Mouse (Mus musculus): Measurements from ENCODE around the gene Cpne5. TPM values are rescaled to one million over a fixed set of nuclear protein-coding genes. Genes with fewer than 3 reads are reported as not detected.

Cpne5 gene
- total and polyA plus RNA-seq, 2 experiments from 2014 or later, result 61.6 to 65.8 TPM

- Histone ChIP-seq H3K27ac (peak overlapping the region; percentile 62; the same call in 1 of the 2 replicates), H3K4me3 (ENCODE audit: low read length) (peak overlapping the region; percentile 71), H3K9ac (replicated peaks; ENCODE audit: low read length) (peak overlapping the region; percentile 72), H3K4me1 (ENCODE audit: insufficient read depth, low read length) (peaks cover 8% of the 10 kb centered on the region), H3K27me3 (ENCODE audit: insufficient read depth, low read length) (no peaks in the 10 kb centered on the region), H3K36me3 (ENCODE audit: insufficient read depth, low read length) (no peaks in the 10 kb centered on the region), H3K9me3 (ENCODE audit: low read length) (no peaks in the 10 kb centered on the region), H3K4me2 (ENCODE audit: low read depth, low read length) (peak overlapping the region; percentile 99)
- ATAC-seq (0 out of 2 replicates have a peak, but pooled peaks have one; percentile 8), DNase-seq (ENCODE audit: low spot score) (no peak)
- WGBS, result 1% methylated on average over 21 of the region's 23 CpGs
- no peak for TF ChIP-seq CTCF (IDR thresholded peaks at IDR 0.05; ENCODE audit: low read depth)
Measured at GRCm38 (mm10) chr17:29238421-29238945, 516 bp upstream of the Cpne5 start.

- Histone ChIP-seq H3K36me3 (ENCODE audit: insufficient read depth, low read length) (no peaks in the 10 kb centered on the region), H3K27ac (0 out of 2 replicates have a peak overlapping the region, but pooled peaks have one; percentile 62), H3K4me1 (ENCODE audit: insufficient read depth, low read length) (peaks cover 8% of the 10 kb centered on the region), H3K4me3 (ENCODE audit: low read length) (peak overlapping the region; percentile 71), H3K4me2 (ENCODE audit: low read depth, low read length) (peak overlapping the region; percentile 99), H3K9ac (replicated peaks; ENCODE audit: low read length) (peak overlapping the region; percentile 72), H3K27me3 (ENCODE audit: insufficient read depth, low read length) (no peaks in the 10 kb centered on the region), H3K9me3 (ENCODE audit: low read length) (no peaks in the 10 kb centered on the region)
- ATAC-seq (no peak), DNase-seq (ENCODE audit: low spot score) (no peak)
- under 1% methylated on average over 32 of the region's 32 CpGs for WGBS
- no peak for TF ChIP-seq CTCF (IDR thresholded peaks at IDR 0.05; ENCODE audit: low read depth)
Measured at GRCm38 (mm10) chr17:29237267-29237771, 648 bp downstream of the Cpne5 start.

GRCm38 (mm10) chr17:29236111-29236510, 1.9 kb downstream of the Cpne5 start:
- no peaks in the 10 kb centered on the region for H3K9me3 ChIP-seq (ENCODE audit: low read length)
- peak overlapping the region; percentile 99 for H3K4me2 ChIP-seq (ENCODE audit: low read depth, low read length)
- peaks cover 8% of the 10 kb centered on the region for H3K4me1 ChIP-seq (ENCODE audit: insufficient read depth, low read length)
- 76% methylated on average over 7 of the region's 7 CpGs for WGBS
- H3K9ac ChIP-seq (replicated peaks; ENCODE audit: low read length), result no peak overlapping the region
- no peak overlapping the region for H3K4me3 ChIP-seq (ENCODE audit: low read length)
- ATAC-seq (no peak), DNase-seq (ENCODE audit: low spot score) (no peak)
- no peaks in the 10 kb centered on the region for H3K36me3 ChIP-seq (ENCODE audit: insufficient read depth, low read length)
- TF ChIP-seq CTCF (IDR thresholded peaks at IDR 0.05; ENCODE audit: low read depth), result no peak
- H3K27me3 ChIP-seq (ENCODE audit: insufficient read depth, low read length), result no peaks in the 10 kb centered on the region
- no peak overlapping the region for H3K27ac ChIP-seq

GRCm38 (mm10) chr17:29231109-29231508, 6.9 kb downstream of the Cpne5 start:
- ATAC-seq (no peak), DNase-seq (ENCODE audit: low spot score) (no peak)
- H3K4me1 ChIP-seq (ENCODE audit: insufficient read depth, low read length), result no peaks in the 10 kb centered on the region; the same call in 1 of the 2 replicates
- TF ChIP-seq CTCF (IDR thresholded peaks at IDR 0.05; ENCODE audit: low read depth), result no peak
- H3K4me2 ChIP-seq (ENCODE audit: low read depth, low read length), result no peak overlapping the region
- no peaks in the 10 kb centered on the region for H3K36me3 ChIP-seq (ENCODE audit: insufficient read depth, low read length)
- no peak overlapping the region for H3K4me3 ChIP-seq (ENCODE audit: low read length)
- no peaks in the 10 kb centered on the region for H3K9me3 ChIP-seq (ENCODE audit: low read length)
- no peak overlapping the region for H3K27ac ChIP-seq
- no peaks in the 10 kb centered on the region for H3K27me3 ChIP-seq (ENCODE audit: insufficient read depth, low read length)
- no peak overlapping the region for H3K9ac ChIP-seq (replicated peaks; ENCODE audit: low read length)
- 74% methylated on average over 10 of the region's 10 CpGs for WGBS

GRCm38 (mm10) chr17:29220631-29221030, 17.3 kb downstream of the Cpne5 start:
- TF ChIP-seq CTCF (IDR thresholded peaks at IDR 0.05; ENCODE audit: low read depth), result no peak
- ATAC-seq, result no peak
- H3K27me3 ChIP-seq (ENCODE audit: insufficient read depth, low read length), result no peaks in the 10 kb centered on the region
- DNase-seq (ENCODE audit: low spot score), result peak; percentile 18
- no peaks in the 10 kb centered on the region for H3K4me1 ChIP-seq (ENCODE audit: insufficient read depth, low read length)
- no peak overlapping the region for H3K9ac ChIP-seq (replicated peaks; ENCODE audit: low read length)
- no peak overlapping the region for H3K27ac ChIP-seq
- WGBS, result 62% methylated on average over 14 of the region's 14 CpGs
- no peak overlapping the region for H3K4me2 ChIP-seq (ENCODE audit: low read depth, low read length)
- H3K9me3 ChIP-seq (ENCODE audit: low read length), result no peaks in the 10 kb centered on the region
- H3K4me3 ChIP-seq (ENCODE audit: low read length), result no peak overlapping the region
- H3K36me3 ChIP-seq (ENCODE audit: insufficient read depth, low read length), result no peaks in the 10 kb centered on the region

- no peaks in the 10 kb centered on the region for H3K36me3 ChIP-seq (ENCODE audit: insufficient read depth, low read length)
- no peaks in the 10 kb centered on the region for H3K9me3 ChIP-seq (ENCODE audit: low read length)
- H3K4me3 ChIP-seq (ENCODE audit: low read length), result no peak overlapping the region
- peaks cover 5% of the 10 kb centered on the region; the same call in 1 of the 2 replicates for H3K4me1 ChIP-seq (ENCODE audit: insufficient read depth, low read length)
- H3K4me2 ChIP-seq (ENCODE audit: low read depth, low read length), result no peak overlapping the region
- H3K27me3 ChIP-seq (ENCODE audit: insufficient read depth, low read length), result no peaks in the 10 kb centered on the region
- no peak overlapping the region for H3K9ac ChIP-seq (replicated peaks; ENCODE audit: low read length)
- WGBS, result 75% methylated on average over 5 of the region's 5 CpGs
- DNase-seq (ENCODE audit: low spot score), result no peak
- no peak for ATAC-seq
- TF ChIP-seq CTCF (IDR thresholded peaks at IDR 0.05; ENCODE audit: low read depth), result no peak
- no peak overlapping the region for H3K27ac ChIP-seq
Measured at GRCm38 (mm10) chr17:29218017-29218416, 19.9 kb downstream of the Cpne5 start.

- ATAC-seq (no peak), DNase-seq (ENCODE audit: low spot score) (peak; percentile 56)
- no peak overlapping the region for H3K4me2 ChIP-seq (ENCODE audit: low read depth, low read length)
- no peak overlapping the region for H3K4me3 ChIP-seq (ENCODE audit: low read length)
- no peaks in the 10 kb centered on the region for H3K36me3 ChIP-seq (ENCODE audit: insufficient read depth, low read length)
- H3K4me1 ChIP-seq (ENCODE audit: insufficient read depth, low read length), result peaks cover 5% of the 10 kb centered on the region; the same call in 1 of the 2 replicates
- H3K27ac ChIP-seq, result no peak overlapping the region
- TF ChIP-seq CTCF (IDR thresholded peaks at IDR 0.05; ENCODE audit: low read depth), result no peak
- no peaks in the 10 kb centered on the region for H3K9me3 ChIP-seq (ENCODE audit: low read length)
- 44% methylated on average over 7 of the region's 7 CpGs for WGBS
- no peaks in the 10 kb centered on the region for H3K27me3 ChIP-seq (ENCODE audit: insufficient read depth, low read length)
- H3K9ac ChIP-seq (replicated peaks; ENCODE audit: low read length), result no peak overlapping the region
Measured at GRCm38 (mm10) chr17:29216078-29216477, 21.9 kb downstream of the Cpne5 start.
